Mouse (Mus musculus): ENCODE results near the gene Crtc2. TPM values are rescaled to one million over a fixed set of nuclear protein-coding genes. Genes with fewer than 3 reads are reported as not detected.

Gene Crtc2
- polyA plus RNA-seq (2015; fragmentation: Nextera tagmentation; extraction: Ambion mirVana), result 10.5 and 10.7 TPM in 2 replicates

DNA sequence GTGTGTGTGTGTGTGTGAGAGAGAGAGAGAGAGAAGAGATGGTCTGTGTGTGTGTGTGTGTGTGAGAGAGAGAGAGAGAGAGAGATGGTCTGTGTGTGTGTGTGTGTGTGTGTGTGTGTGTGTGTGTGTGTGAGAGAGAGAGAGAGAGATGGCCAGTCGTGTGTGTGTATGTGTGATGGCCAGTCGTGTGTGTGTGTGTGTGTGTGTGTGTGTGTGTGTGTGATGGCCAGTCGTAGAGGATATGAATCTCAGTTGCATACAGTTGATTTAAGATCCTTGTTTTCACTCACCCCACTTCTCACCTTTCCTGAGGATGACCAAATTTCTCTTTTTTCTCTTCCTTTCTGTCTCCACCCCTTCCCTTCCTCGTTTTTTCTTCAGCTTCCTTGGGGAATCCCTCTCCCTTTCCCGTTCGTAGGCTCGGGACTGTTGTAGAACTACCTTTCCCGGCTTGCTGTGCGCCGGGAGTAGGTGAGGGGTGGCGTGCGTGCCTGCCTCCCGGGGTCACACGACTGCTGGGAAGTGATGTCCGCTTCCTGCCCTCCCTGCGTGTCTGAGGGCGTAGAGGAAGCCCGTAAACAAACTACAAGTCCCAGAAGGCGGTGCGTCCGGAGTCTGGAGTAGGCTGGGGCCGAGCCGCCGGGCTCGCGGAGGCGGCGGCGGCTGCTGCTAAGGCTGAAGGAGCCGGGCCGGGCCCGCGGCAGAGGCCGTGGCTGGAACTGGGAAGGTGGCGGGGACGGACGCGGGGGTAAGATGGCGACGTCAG is at the start of gene Crtc2:
Gene Crtc2 (plus strand): TSS at position 511 of the 766 bp plus-strand sequence.

DNA sequence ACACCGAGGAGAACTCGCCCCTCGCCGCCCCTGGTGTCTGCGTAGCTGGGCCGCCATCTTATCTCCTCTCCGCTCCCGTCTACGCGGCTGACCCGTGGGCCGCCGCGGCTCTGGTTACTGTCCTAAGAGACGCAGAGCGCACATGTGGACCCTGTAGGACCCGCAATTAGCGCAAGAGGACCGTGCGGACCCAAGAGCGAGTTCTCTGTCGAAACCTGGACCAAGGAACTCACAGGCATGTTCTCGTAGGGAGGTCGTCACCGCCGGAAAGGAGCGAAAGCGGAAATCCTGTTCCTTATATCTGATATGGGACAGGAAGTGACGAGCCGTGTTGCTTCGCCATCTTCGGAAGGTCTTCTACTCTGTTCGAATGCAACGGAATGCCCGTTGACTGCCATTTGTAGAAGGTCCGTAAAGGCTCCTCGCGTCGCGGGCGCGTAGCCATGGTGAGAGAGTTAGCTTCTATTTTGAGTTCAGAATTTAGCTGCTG is 40.5 kb upstream of the Crtc2 start, which contains the start of the genes Rps27 and Rab13:
Gene Rps27 (minus strand): TSS at position 275 of the 490 bp plus-strand sequence.
Gene Rab13 (plus strand): TSS at position 319 of the 490 bp plus-strand sequence.

DNA sequence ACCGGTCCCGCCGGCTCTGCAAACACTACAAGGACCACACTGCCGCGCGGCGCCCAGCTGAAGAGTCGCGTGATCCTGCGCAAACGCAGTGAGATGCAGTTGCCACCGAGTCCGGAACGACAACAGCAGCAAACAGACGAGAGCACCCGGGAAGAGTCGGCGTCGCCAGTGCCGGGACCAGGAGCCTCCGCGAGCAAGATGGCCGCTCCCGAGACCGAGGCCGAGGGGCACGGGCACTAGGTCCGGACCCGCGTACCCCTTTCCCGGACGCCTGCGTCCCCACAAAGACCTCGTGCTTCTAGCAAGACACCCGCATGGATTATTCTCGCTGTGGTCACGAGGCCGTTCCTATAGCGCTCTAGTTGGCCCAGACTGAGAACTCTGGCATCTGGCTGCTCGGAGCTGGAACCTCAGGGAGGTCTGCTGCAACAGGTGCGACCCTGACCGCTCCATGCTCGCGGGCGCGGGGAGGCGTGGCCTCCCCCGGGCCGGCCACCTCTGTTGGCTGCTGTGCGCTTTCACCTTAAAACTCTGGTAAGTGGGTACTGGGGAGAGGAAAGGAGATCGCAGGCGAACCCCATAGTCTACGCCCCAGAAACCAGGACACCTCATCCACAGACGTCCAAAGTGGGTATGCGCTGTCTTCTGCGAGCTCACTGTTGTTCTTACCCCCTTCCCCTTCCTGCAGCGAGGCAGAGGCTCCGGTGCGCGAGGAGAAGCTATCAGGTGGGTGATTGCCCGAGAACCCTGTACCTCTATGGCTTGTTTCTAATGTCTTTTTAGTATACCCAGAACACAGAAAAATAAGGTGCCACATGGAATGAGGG is 22.2 kb upstream of the Crtc2 start, which contains the start of gene Jtb:
Gene Jtb (plus strand): TSS at position 91 of the 827 bp plus-strand sequence.

DNA sequence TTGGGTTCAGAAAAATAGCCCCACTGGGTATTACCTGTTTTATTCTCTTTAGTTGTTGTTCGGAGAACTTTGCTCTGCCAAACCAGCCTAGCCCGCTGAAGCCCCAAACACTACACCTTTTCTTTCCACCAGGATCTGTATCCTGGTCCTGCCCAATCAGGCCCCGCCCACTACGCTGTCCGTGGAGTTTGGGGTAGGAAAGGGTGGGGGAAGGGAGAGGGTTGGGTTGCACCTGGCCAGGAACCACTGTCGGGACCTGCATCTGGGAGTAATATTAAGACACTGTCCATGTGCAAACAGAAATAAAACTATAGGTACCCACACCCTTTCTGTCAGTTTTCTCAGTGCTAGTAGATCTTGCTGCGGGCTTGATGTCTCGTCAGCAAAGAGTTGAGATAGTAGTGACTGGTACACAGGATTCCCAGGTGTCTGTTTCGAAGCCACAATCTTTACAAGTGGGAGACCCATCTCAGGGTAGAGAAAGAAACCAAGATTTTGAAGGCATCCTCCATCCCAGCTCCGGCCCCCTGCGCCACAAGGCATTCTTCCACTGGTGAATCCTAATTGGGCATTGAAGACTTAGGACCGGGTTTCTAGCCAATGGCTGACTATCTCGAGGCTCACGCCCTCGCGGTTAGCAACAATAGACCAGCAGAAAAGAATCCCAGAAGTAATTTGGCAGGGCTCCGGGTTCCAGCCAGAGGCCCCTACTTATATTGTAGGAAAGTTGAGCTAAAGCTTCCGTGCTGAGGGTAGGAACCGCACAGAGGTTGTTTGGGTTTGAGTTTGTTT is 10.8 kb upstream of the Crtc2 start, which contains the start of gene Creb3l4:
Gene Creb3l4 (minus strand): TSS at position 529 of the 792 bp plus-strand sequence.

DNA sequence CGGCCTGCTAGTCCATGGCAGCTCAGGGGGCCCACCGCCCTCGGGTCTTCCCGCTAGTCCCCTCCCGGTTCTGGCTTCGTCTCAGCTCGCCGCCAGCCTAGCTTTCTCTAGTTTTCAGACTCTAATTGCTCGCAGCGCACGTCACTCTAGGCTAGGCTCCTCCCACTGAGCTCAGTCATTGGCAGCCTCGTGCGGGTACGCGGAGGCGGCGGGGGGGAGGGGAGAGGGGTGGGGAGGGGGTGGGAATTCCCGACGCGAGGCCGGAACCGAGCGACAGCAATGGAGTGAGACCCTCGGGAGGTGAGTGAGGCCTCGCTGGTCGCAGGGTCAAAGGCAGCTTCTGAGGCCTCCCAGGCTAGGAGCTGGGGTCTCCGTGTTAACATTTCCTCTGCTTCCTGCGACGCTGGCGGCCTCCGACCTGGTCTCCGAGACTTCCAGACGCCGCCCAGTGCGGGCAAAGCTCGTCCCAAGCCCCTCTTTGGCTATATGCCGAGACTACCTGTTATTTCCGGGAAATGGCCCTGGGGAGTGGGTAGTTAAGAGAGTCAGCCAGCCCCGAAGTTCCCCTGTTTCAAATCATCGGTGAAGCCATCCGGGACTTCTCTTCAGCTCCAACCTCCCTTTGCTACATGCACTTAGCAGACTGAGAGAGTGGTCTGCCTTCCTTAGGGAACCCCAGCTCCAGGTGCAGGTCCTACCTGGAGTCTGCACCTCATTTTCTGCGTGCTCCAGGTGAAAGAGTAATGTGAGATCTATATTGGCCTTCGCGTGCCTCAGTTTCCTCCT is 5.8 kb upstream of the Crtc2 start, which contains the start of gene Slc39a1:
Gene Slc39a1 (plus strand): TSS at position 213 of the 786 bp plus-strand sequence.

DNA sequence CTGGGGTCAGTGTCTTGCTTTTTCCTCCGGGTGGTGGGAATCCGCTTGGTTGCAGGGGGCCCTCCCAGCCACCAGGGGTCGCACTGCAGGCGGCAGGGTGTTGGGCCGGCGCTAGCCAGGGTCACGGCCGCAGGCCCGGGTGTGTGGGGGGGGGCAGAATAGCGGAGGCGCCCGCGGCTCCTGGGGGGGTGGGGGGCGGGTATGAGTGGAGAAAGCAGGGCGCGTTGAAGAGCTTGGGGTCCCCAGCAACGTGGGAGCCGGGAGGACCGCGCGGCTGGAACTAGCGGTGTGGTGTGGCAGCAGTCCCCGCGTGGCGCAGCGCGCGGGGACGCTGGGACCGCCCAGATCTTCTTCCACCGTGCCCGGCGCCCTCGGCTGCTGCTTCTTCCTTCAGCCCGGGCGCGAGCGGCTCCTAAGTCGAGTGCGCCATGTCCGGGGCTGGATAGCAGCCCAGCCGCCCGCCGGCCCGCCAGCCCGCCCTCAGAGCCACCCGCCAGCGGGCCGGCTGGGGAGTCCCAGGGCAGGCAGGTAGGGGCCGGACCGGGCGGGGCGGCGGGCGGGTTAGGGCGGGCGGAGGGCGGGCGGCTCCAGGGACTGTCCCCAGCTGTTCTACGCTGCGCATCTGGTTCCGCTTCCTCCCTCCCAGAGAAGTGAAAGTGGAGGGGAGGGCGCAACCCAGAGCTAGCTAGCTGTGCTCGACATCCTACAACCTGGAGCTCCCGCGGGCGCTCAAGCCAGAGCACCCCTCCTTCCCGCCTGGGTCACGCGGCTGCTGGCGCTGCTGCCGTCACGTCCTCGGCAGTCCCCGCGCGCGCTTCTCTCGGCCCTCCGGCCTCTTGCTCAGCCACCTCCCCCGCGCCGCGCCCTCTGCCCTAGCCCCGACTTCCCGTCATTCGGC is 11.3 kb downstream of the Crtc2 start, which contains the start of gene Dennd4b:
Gene Dennd4b (plus strand): TSS at position 152 of the 898 bp plus-strand sequence.

DNA sequence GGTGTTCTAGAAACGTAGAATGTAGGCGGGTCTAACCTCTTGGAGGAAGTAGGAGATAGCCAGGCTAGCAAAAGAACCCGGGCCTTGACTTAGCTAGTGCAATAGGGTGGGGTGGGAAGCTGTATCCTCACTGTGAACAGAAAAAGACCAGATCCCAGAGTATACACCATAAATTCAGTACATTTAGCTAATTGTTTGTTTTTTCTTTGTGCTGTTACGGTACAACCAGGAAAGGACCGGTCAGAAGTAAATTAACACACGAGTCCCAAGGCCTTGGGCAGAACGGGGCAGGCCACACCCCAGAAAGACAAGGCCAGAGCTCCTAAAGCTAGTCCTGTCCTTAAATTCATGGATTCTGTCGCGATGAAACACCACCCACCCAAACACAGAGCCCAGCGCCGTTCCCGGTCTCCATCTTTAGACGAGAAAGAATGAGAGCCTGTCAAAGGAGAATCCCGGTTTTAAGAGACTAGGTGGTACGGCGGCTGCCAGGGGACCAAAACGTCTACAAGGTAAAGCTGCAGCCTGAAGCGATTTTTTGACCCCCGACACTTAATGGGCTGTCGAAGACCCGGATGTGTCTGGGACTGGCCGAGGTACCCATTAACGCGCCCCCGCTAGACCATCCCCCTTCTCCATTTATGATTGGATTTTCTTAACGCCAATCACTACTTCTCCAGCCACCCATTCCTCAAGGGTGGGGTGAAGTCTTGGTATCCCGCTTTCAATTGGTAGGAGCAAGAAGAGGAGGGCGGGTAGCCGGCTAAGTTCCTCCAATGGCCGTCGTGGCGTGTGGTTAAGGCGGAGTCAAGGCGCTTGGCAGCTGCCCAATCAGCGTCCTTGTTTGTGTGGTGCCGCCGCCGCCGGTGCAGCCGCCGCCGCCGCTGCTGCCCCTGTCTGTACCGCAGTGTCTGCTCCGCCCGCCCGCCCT is 38.6 kb downstream of the Crtc2 start, which contains the start of gene Gatad2b:
Gene Gatad2b (plus strand): TSS at position 834 of the 931 bp plus-strand sequence.

Small RNA genes within 50 kb of the gene (microRNA-seq; reads per million reads assigned to microRNA genes)
- 0.10 to 0.21 reads per million in 2 experiments for gene Mir7012

Other genes with a start within 250 kb of the Crtc2 start
- 144 and 154 TPM in 2 replicates for gene 4933434E20Rik, start 202.5 kb upstream of the Crtc2 start, polyA plus RNA-seq (2015; fragmentation: Nextera tagmentation; extraction: Ambion mirVana)
- 98.2 and 106 TPM in 2 replicates for gene Ubap2l, start 201.5 kb upstream of the Crtc2 start, polyA plus RNA-seq (2015; fragmentation: Nextera tagmentation; extraction: Ambion mirVana)
- gene Tpm3, start 181.5 kb upstream of the Crtc2 start, polyA plus RNA-seq (2015; fragmentation: Nextera tagmentation; extraction: Ambion mirVana), result 617 and 733 TPM in 2 replicates
- 0.02 and 0.03 TPM in 2 replicates for gene Nup210l, start 150.0 kb upstream of the Crtc2 start, polyA plus RNA-seq (2015; fragmentation: Nextera tagmentation; extraction: Ambion mirVana)
- 894 and 1,257 TPM in 2 replicates for gene Rps27, start 40.5 kb upstream of the Crtc2 start, polyA plus RNA-seq (2015; fragmentation: Nextera tagmentation; extraction: Ambion mirVana)
- 22.1 and 24.7 TPM in 2 replicates for gene Rab13, start 40.5 kb upstream of the Crtc2 start, polyA plus RNA-seq (2015; fragmentation: Nextera tagmentation; extraction: Ambion mirVana)
- gene Jtb, start 22.6 kb upstream of the Crtc2 start, polyA plus RNA-seq (2015; fragmentation: Nextera tagmentation; extraction: Ambion mirVana), result 146 and 151 TPM in 2 replicates
- 1.3 and 1.5 TPM in 2 replicates for gene Creb3l4, start 10.7 kb upstream of the Crtc2 start, polyA plus RNA-seq (2015; fragmentation: Nextera tagmentation; extraction: Ambion mirVana)
- 72.4 and 77.7 TPM in 2 replicates for gene Slc39a1, start 6.0 kb upstream of the Crtc2 start, polyA plus RNA-seq (2015; fragmentation: Nextera tagmentation; extraction: Ambion mirVana)
- 5.1 and 5.5 TPM in 2 replicates for gene Dennd4b, start 11.0 kb downstream of the Crtc2 start, polyA plus RNA-seq (2015; fragmentation: Nextera tagmentation; extraction: Ambion mirVana)
- 5.7 and 6.3 TPM in 2 replicates for gene Gatad2b, start 39.0 kb downstream of the Crtc2 start, polyA plus RNA-seq (2015; fragmentation: Nextera tagmentation; extraction: Ambion mirVana)
- 2.9 and 4.0 TPM in 2 replicates for gene Slc27a3, start 135.8 kb downstream of the Crtc2 start, polyA plus RNA-seq (2015; fragmentation: Nextera tagmentation; extraction: Ambion mirVana)
- gene Ints3, start 179.5 kb downstream of the Crtc2 start, polyA plus RNA-seq (2015; fragmentation: Nextera tagmentation; extraction: Ambion mirVana), result 9.1 and 9.9 TPM in 2 replicates
- gene Npr1, start 211.7 kb downstream of the Crtc2 start, polyA plus RNA-seq (2015; fragmentation: Nextera tagmentation; extraction: Ambion mirVana), result 7.6 and 8.8 TPM in 2 replicates
- 58.2 and 62.9 TPM in 2 replicates for gene Ilf2, start 222.0 kb downstream of the Crtc2 start, polyA plus RNA-seq (2015; fragmentation: Nextera tagmentation; extraction: Ambion mirVana)
- 118 and 120 TPM in 2 replicates for gene Snapin, start 236.9 kb downstream of the Crtc2 start, polyA plus RNA-seq (2015; fragmentation: Nextera tagmentation; extraction: Ambion mirVana)

Measured in skeletal muscle tissue, postnatal 0 days (tissue).